Mouse (Mus musculus) urinary bladder, postnatal 36 days (tissue): ENCODE results near the gene Arpp21.

ENCODE experiments used
- DNase-seq, 2 experiments: peaks; one replicate each; pipeline ENCODE4 v3.0.0; 2022; ENCODE audit warnings: low spot score in 2 of 2, mixed read lengths in 1 of 2

The Arpp21 gene

DNA sequence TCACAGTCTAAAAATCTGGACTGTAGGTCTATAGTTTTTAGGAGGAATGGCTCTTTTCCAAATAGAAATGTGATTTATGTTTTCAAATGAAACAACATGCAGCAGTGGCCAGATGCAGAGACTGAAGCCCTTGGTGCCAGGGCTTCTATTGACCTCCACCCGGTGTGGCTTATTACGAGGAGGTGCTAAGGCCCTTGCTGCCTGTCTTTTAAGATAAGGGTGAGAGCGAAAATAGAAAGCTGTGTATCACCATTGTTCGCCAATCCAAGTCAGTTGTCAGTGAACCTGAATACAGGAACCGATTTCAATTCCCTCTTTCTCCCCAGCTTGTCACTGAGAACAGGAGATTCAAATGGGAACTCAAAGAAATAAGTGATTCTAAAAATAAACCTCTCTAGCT lies 57.3 kb downstream of the Arpp21 start:
- DNase-seq, result no peak

DNA sequence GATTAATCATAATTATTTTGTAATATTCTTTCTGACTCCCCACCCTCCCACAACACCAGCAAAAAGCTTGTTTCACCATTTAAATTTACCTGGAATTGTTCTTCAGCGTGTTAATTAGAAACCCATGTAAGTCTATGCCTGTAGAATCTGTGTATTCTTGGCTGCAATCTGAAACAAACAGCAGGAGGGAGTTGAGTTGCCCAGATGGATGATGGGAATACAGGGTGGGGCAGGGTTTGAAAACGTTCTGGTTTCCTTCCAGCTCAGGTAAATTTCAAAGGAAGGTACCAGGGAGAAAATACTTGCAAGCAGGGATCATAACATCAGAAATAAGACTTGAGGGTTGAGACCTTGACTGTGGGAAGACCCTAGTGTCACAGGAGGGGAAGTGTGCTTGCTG lies 58.2 kb downstream of the Arpp21 start:
- no peak for DNase-seq

DNA sequence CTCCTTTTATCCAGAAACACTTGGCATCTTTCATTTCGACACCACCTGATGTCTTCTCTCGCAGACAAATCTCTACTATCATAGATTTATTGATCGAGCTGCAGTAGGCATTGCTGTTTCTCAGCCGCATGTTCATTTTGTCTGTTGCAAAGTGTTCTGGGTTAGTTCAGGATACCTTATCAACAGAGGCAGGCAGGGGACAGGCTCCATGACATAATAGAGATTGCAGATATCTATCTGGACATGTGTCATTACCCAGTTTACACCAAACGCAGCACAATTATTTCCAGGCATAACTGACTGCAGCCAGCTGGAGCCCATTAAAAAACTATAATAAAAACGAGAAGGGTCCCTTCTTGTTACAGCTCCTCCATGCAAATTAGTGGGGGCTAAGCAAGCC lies 59.4 kb downstream of the Arpp21 start:
- DNase-seq, result no peak

DNA sequence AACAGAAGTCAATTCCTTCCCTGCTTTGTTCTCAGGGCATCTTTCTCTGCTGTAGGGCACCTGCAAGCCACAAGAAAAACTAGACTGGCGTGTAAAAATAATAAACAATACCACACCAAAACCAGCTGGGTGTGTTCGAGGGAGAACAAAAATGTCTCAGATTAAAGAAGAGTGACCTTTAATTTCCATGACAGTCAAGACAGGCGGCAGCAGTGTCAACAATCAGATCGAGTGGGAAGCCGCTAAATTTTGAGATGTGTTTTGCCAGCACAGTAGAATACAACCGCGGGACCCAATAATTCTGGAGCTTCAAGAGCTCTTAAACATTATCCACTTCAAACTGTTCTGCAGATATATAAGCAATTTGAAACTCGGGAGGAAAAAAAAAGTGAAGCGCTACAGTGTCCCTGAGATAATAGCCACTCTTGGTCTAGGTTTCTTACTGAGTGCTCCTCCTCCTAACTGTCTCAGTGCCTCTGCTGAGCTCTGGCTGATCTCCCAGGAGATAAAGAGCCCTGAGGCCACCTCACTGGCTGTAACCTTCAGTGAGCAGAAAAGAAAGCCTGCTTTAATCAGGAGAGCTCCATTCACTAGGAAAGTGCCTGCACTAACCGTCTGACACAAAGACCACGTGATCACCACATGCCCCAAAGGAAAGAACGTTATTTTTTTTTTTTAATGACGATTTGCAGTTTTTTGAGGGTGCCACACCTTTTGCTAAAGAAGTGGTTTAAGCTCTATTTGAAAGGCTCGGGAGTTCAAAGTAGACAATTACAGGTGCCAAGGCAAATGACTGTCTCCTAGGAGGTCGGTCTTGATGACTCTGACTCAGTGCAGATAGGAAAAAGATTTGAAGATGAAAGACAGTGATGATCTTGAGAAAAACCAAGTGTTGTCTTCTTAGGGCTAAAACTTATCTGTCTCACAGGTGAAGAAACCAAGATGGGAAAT lies 61.1 kb downstream of the Arpp21 start:
- no peak for DNase-seq

DNA sequence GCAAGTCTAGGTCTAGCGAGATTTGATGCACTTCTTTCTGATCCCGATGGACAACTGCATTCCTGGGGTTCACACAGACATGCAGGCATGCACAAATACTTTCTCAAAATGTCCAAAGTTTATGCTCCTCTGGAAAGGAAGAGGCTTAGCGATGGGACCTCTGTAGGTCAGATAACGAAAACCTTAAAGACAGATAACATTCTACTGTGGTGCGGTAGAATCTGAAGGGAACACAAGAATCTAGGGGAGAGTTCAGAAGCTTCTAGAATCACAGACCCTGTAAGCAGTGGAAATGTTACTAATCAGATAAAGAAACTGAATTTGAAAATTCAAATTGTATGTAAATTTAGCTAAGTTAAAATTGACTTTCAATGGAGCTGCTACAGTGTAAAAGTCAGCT lies 62.0 kb downstream of the Arpp21 start:
- DNase-seq, result no peak

DNA sequence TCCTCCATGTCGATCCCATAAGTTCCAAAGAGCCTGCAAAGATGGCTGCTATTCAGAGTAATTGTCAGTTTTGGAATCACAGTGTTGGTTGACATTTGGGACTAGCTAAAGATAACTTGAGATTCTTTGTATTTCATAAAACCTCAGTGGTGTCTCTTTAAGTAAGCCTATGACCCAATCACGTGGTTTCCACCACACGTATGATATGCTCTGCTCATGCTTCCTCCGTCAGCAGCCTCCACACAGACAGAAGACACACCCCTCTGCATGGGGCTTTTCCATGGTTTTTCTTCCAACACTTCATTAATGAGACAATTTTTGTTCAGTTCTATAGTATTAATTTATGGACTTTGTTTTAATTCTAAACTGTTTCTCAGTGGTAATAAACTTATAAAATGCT lies 71.1 kb downstream of the Arpp21 start:
- no peak for DNase-seq

DNA sequence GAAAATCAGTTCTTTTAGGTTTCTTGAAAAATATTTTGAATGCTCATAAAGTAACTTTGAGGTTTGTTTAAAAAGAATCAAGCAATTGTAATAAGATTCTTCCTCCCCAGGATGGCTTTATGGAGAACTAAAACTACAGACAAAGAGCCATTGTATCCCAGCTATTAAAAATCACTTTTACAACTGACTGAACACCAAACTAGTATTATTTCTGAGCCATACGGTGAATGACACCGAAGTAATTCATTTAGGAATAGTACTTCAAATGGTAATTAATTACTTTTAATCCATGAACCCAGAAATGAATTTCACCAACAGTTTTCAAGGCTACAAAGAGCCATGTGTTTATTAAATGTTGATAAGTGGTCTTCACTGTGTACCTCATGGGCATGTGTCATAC lies 74.8 kb downstream of the Arpp21 start:
- DNase-seq, result no peak

DNA sequence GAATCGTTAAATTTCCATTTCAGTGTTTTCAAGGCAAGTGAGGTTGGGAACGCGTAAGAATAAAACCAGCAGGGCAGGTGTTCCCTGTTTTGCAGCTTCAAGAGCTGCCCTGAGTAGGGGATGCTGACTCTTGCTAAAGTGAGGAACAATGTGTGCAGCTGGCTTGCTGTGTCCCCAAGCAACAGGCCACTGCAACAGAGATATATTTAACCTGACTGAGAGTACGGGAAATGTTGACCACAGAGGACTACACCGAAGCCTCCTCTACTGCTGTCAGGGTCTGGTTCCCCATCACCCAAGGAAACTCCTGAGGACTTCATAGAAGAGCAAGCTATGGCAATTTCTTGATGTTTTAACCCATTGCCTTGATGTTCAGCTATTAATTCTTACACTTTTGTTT lies 81.8 kb downstream of the Arpp21 start:
- no peak for DNase-seq

DNA sequence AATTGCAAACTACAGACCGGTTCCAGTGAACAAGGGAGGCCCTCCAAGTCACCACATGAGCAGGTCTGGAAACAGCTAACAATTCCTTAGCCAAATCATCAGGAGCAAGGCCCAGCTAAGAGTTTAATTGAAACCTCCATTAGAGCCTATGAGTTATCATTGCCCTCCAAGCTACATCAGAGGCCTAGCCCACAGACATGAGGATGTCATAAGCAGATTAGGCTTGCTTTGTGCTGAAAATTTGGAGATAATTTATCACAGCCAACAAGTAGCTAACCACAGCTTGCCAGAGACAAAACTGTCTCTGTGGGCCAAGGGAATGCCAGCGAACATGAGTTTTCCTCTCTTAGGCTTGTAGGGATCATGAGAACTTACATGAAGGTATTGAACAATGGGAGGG lies 83.0 kb downstream of the Arpp21 start:
- no peak for DNase-seq

DNA sequence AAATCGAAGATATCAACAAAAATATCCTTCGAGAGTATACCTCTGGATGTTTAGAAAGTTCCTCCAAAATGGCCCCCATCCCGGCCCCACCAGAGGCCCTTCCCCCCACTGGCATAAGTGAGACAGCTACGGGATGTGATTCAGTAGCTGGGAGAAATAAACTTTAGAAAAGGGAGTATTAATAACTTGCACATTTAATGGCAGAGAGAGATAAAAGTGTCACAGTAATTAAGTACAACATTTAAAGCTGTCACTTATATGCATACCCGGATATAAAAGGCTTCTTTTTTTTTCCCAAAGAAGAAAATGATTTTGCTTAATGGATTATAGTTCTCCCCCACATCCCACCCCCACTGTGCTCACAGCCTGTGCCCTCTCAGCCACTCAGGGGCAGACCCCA lies 84.6 kb downstream of the Arpp21 start:
- DNase-seq, result no peak

DNA sequence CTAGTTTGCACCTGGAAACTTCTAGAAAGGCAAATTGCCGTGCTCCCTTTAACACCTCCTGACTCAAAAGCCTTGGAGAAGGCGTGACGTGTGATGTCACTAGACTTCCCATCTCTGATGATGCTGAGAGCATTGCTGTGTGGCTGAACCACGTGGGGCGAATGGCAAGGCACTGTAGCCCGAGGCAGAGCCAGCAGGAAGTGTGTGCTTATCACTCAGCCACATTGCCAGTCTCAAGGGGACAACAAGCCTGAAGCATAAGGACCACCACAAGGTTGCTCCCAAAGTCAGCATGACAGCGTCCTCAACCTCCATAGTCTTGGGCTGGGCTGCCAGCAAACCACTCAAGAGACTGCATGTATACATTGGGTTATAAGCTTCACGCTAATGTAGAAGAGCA lies 95.1 kb downstream of the Arpp21 start:
- DNase-seq, result no peak

DNA sequence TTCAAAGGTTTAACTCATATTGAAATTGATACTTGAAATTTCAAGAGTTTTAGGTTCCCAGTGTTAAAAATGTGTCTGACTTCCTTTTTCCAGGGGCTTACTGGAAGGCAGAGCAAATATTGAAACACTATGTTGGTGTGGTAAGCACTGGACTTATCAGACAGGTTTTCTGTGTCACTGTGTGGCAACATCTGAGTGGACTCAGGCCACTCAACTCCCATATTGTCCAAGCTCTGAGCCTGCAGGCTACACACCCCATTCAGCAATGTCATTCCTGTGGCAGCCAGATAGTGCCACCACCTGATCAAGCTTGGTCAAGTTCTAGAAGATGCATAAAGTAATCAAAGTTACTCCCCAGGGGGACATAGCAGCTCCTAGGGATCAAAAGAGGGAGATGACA lies 97.9 kb downstream of the Arpp21 start:
- DNase-seq, result no peak

DNA sequence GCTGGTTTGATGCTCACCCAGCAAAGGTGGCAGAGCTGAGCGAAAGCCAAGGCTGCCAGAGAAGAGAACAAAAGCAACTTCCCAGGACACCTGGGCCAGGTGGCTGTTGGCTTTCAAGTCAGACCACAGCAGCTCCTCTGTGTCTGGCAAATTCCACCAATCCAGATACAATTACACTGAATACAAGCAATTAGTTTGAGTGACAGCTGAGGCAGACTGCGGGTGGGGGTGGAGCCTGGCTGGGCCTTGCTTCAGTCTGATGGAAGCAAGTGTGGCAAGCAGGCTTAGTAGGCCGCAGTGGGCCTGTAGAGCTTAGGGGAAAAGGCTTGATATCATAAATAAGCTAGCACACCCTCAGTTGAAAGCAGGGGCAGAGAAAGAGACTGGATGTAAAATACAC lies 104.9 kb downstream of the Arpp21 start:
- DNase-seq, result no peak

DNA sequence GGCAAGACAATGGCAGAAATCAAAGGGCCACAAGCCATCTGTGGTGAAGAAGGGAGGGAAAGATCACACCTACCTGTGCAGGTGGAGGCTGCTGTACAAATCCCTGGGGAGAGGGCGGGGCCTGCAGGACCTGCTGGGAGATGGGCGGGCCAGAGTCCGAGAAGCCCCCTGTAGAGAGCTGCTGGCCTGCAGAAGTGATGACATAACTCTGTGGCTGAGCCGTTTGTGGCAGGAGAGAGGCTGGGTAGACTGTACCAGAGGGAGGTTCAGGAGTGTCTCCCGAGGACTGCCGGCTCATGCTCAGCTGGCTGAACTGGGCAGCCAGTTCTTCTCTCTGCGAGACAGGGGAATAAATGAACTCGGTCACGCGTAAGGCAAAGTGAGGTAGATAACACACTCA lies 111.1 kb downstream of the Arpp21 start:
- DNase-seq, result no peak

DNA sequence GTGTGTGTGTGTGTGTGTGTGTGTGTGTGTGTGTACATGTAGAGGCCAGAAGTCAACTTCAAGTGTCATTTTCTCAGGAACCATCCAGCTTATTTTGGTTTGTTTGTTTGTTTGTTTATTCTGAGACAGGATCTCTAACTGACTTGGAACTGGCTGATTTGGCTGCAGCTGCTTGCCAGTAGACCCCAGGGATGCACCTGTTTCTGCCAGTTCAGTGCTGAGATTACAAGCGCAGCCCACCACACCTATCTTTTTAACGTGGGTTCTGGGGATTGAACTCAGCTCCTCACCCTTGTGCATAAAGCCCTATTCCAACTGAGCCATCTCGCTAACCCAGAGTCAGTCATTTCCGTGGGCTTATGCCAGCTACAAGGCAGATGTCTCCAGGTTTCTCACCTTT lies 111.6 kb downstream of the Arpp21 start:
- DNase-seq, result no peak

DNA sequence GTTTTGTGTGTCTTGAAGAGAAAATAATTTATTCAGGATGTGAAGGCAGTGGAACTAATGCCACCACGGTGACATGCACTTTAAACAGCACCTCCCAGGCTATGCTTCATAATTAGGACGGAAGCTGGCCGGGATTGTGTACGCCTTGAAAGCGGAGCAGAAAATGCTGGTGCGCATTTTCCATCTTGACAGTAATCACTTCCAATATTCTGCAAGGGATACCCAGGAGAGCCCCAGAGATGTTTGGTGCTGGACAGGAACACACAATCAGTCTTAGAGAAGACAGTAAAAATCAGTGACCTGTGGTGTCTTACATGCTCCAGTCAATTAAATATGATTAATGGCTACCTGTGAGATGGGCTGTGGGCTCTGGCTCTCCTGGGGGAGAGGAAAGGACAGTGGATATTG lies 112.3 kb downstream of the Arpp21 start:
- DNase-seq, result no peak

DNA sequence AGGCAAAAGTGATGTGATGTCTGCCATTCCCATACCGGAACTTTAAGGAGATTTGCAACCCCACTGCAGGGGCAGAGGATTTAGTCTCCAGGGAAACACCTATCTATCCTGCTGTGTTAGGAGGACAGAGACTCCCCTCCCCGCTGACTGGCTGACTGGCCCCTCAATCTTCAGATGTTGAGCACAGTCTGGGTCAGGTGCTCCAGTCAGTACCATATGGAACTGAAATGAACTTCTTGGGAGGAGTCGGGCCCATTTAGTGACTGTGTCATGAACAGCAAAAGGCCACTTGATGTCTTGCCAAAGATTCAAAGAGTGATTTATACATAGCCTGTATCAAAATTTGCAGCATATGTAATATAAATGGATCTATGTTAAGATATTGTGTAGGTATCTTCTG lies 116.2 kb downstream of the Arpp21 start:
- DNase-seq, result no peak

DNA sequence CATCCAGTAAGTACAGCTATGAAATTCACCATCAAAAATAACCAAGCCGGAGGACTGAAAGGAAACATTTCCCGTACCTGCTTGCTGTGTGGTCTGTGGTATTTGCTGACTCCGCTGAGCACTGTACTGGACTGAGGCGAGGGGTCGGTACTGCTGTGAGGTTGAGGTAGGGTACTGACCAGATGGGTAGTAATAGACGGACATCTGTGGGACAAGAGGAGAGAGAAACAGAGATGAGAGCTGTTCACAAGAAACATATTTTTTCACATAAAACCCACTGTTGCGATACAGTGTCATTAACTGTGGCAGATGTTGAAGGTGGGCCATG lies 116.7 kb downstream of the Arpp21 start:
- no peak for DNase-seq

DNA sequence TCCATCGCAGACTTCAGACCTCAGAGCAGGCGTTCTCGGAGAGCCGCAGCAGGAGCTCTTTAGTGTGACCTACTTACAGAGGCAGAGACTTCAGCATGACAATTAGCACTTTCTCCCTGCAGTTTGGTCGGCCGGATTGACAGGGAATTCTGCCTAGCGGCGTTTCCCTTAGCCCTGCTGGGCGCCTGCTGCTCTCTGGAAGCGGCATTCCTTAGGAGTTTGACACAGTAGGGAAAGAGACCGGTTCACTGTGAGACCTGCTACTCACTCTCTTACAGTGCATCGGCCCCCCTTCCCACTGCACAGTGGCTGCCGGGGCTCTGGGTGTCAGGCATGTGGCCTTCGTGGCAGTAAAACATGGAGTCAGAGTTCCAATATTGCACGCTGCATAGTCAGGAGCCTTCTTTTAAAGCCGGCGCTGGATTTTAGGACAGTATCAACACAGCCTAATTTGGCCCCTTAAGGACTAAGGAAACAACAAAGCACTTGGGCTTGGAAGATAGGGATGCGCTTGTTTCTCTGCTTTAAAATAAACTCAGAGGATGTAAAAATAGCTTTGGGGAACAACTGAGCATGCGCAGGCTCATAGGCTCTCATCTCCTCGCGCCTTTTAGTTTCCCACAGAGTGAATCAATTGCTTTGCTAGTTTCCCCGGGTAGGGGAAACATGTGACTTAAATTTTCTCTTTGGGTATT lies 117.2 kb downstream of the Arpp21 start:
- no peak for DNase-seq

DNA sequence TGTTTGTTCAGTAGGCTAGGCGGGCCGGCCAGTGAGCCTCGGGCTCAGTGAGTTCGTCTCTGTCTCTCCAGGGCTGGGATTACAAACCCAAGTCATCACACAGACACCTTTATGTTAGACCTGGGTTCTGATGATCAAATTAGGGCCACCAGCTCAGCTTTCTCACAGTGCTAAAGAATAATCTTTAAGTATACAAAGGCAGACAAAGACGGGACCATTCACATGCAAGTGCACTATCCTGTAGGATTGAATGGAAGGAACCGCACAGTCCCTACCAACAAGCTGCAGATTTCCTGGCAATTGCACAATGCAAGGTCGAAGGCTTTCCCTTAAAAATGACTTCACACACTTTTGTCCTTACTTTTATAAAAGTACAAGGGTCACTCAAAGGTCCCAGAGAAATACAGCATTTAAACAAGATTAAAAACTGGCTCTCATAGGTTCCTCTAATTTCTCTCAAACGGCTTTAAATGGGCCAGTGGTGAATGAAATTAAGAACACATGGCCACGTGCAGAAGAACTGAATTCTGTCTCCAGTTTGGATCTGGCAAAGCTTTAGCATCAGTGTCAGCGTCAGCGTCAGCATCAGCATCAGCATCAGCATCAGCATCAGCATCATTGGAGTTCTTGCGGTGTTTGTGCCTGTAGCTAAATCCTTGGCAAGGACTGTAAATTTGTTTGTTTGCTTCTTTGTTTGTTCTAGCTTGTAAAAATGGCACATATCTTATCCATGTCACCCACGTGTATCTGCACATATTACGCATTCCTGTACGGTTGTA lies 117.9 kb downstream of the Arpp21 start:
- DNase-seq, result no peak

DNA sequence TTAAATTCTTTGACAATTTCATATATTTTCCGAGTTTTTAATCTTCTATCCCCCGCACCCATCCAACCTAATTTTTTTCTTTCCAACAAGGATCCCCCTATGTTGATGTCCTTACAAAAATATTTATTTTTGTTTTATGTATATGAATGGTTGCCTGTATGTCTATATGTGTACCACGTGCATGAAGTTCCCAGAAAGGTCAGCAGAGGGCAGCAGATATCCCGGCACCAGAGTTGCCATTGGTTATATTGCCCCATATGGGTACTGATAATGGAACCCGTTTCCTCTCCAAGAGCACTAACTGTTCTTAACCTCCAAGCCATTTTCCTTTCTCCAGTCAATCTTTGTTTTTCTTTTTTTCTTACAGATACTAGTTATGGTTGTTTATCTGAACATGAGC lies 124.1 kb downstream of the Arpp21 start:
- no peak for DNase-seq

DNA sequence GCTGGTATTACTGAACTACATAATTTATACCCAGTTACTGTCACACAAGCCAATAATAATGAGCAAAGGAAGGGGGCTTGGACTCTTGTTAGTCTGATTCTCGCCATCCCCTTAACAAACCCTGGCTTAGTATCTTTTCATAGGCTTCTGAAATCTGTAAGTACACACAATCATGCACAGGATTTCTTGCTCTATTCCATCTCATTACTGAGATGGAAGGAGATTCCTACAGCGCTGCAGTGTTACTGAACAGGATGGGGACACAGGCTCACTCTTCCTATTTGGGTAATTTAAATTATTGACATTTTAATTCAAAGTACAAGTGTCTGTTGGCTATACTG lies 132.9 kb downstream of the Arpp21 start:
- DNase-seq, result no peak
